Mouse (Mus musculus) cerebellum, postnatal 10 days (tissue): ENCODE measurements around the gene Grin2b.
A peak's percentile ranks its signal among the peaks of the same experiment; 100 is the strongest.

Experiments
- DNase-seq, 2 experiments: peaks; one replicate each; pipeline ENCODE4 v3.0.0; 2021; ENCODE audit warnings: mixed read lengths in 2 of 2

The Grin2b gene

DNA sequence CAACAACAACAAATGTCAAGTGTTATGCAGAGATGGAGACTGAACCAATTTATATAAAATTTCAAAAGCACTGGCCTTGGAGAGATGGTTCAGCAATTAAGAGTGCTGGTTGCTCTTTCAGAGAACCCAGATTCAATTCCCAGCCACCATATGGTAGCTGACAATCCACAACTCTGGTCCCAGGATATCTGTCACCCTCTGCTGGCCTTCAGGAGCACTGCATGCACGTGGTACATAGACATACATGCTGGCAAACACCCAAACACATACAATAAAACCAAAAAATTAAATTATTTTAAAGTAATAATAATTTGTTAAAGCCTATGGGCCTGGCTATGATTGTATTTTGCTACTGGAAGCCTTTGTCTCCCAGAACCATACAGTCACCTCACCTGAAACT lies 77.0 kb downstream of the Grin2b start:
- peak; percentile 41 to 42 for DNase-seq

DNA sequence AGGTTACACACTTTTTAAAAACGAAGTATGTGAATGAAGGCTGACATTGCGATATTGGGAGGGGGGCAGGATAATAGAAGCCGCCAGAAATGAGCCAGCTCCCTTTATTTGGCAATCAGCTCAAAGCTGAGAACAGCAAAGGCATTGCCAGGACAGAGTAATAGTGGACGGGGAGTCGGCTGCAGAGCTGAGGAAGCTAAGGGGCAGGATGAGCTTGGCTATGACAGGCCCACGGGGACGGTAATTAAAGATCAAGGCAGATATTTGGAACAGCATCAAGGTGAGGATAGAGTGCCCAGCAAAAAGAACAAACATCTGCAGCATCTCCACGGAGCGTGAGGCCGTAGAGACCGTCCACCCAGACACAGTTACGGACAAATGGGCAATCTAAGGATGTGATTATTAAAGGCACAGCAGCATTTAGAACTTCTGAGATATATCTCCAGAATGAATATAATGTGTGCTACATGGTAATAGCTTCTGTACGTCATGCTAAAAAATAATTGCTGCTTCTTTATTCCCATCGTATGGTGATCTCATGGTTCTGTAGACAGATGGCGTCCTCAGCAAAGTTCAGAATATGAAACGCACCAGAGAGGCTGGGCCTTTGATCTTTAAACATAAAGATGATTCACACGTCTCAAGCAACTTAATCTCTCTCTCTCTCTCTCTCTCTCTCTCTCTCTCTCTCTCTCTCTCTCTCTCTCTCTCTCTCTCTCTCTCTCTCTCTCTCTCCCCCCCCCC lies 93.1 kb downstream of the Grin2b start:
- peak; percentile 54 to 57 for DNase-seq

- peak; percentile 56 to 64 for DNase-seq
Measured at GRCm38 (mm10) chr6:136072326-136073054, 100.8 kb downstream of the Grin2b start.

- peak; percentile 64 to 76 for DNase-seq
Measured at GRCm38 (mm10) chr6:136070101-136070500, 103.2 kb downstream of the Grin2b start.

- peak; percentile 63 to 65 for DNase-seq
Measured at GRCm38 (mm10) chr6:136053346-136053745, 120.0 kb downstream of the Grin2b start.

GRCm38 (mm10) chr6:136050346-136050745 lies 123.0 kb downstream of the Grin2b start:
- peak; percentile 62 to 74 for DNase-seq

- DNase-seq = no peak
Measured at GRCm38 (mm10) chr6:136048084-136048483, 125.2 kb downstream of the Grin2b start.

DNA sequence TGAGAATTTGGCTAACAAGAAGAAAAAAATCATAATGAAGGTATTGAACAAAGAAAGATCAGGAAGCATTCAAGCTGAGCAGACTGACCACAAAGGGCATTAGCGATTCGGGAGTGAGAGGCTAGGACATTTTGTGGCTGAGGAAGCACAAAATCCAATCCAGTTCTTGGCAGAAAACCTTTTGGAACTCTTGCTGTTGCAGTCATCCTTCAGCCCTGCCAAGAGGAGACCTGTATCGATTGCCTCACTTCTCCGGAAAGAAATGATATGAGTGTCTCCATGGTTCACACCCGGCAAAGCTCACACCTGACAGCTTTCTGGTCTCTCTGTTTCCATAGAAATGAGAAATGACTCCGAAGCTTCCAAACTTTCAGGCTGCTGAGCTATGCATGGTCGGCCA lies 127.2 kb downstream of the Grin2b start:
- peak; percentile 69 to 76 for DNase-seq

GRCm38 (mm10) chr6:136044461-136044860 lies 128.8 kb downstream of the Grin2b start:
- DNase-seq = peak in 1 of 2 experiments; percentile 55

GRCm38 (mm10) chr6:136042375-136042774 lies 130.9 kb downstream of the Grin2b start:
- peak; percentile 48 to 49 for DNase-seq

- no peak for DNase-seq
Measured at GRCm38 (mm10) chr6:136041821-136042220, 131.5 kb downstream of the Grin2b start.

- peak; percentile 59 to 60 for DNase-seq
Measured at GRCm38 (mm10) chr6:136040931-136041330, 132.4 kb downstream of the Grin2b start.

DNA sequence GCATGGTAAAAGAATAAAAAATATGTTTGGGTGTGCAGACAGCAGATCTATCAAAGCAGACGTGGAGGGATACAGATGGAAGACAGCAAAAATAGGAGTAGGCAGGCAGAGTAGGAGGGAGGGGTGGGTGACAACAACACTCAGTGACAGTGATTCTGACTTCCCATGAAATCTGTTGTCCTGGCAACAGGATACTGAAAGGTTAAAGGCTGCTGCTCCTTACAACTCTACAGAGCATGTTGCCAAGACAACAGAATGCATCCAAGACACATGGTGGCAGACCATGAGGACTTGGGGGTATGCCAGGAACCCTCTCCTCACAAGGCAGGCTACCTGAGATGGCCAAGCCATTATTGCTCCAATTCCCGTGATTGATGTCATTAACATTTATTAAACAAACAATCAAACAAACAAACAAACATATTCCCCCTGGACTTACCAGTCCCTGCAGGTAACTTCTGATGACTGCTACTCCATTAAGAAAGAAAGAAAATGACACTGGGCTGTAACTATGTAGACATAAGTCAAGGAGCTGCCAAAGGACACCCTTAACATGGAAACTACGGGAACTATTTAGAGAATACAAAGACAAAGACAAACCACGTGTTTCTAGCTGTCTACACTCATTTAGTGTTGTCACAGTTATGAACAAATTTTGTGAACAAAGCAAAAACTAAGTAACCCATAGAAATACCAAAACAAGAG lies 143.9 kb downstream of the Grin2b start:
- DNase-seq = peak; percentile 90 to 94

- DNase-seq = no peak
Measured at GRCm38 (mm10) chr6:136026936-136027335, 146.4 kb downstream of the Grin2b start.

- DNase-seq = peak; percentile 67 to 79
Measured at GRCm38 (mm10) chr6:136025801-136026200, 147.5 kb downstream of the Grin2b start.

DNA sequence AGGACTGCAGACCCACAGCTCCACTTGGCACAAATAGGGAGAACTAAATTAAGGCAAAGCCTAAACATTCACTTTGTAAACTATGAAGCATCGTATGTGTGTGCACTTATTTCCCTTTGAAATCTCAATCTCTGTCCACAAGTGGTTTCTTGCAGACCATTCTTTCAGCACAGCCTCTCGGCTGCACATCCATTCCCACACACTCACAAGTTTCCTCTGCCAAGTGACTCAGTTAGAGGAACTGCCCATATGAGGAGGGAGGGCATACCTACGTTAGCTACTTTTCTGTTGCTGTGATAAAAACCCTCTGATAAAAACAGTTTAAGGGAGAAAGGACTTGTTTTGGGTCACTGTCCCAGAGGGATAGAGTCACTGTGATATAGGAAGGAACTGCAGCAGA lies 152.9 kb downstream of the Grin2b start:
- no peak for DNase-seq

- DNase-seq = no peak
Measured at GRCm38 (mm10) chr6:136018962-136019361, 154.3 kb downstream of the Grin2b start.

DNA sequence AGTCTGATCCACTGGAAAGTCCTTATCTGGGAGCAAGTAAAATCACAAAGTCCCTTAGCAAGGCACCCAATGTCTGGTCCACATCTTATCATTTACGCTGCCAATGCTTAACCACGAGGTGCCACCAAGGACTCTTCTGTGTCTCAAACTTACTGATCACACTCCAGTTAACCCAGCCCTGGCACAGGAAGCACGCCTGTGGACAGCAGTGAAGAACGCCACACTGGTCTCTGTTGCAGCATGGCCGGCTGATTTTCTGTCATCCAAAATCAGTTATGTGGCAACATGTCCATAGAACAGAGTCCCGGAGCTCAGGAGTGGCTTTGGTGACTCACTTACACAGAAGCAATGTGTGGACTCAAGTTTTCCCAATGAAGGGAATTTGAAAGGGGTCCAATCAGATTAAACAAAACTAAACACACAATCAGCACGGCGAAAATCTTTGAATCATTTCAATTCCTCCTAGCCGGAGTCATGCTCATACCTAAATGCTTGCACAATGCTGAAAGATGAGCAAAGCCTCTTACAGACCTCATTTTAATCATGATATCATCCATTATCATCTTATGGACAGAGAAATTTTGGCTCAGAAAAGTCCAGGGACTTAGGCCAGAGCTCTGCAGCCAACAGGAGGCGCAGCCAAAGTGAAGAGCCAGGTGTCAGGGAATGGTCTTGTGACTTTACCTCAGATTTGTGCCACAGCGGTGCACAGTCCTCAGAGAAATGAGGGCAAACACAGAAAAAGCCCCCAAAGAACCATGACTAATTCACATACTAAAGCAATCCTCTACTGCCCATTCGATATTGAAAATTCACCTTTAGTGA lies 159.5 kb downstream of the Grin2b start:
- DNase-seq = peak; percentile 68 to 72

GRCm38 (mm10) chr6:136011533-136011932 lies 161.8 kb downstream of the Grin2b start:
- no peak for DNase-seq

GRCm38 (mm10) chr6:136011038-136011311 lies 162.3 kb downstream of the Grin2b start:
- no peak for DNase-seq

- DNase-seq = peak; percentile 37 to 58
Measured at GRCm38 (mm10) chr6:136010290-136011037, 162.8 kb downstream of the Grin2b start.

- no peak for DNase-seq
Measured at GRCm38 (mm10) chr6:136008120-136008519, 165.2 kb downstream of the Grin2b start.
